Mouse (Mus musculus) bone marrow macrophage, adult 2 months (primary cell): ENCODE data around the gene Rab33a.

Experiments
- CTCF ChIP-seq: IDR thresholded peaks from 2 replicates; pipeline ENCODE4 v1.5.1; 2012; ENCODE audit warnings: low read depth, mild to moderate bottlenecking, low read length, moderate library complexity
- POLR2A ChIP-seq: IDR thresholded peaks from 2 replicates; pipeline ENCODE4 v1.6.1; 2012; ENCODE audit warnings: mild to moderate bottlenecking, low read depth, low read length, borderline replicate concordance

DNA sequence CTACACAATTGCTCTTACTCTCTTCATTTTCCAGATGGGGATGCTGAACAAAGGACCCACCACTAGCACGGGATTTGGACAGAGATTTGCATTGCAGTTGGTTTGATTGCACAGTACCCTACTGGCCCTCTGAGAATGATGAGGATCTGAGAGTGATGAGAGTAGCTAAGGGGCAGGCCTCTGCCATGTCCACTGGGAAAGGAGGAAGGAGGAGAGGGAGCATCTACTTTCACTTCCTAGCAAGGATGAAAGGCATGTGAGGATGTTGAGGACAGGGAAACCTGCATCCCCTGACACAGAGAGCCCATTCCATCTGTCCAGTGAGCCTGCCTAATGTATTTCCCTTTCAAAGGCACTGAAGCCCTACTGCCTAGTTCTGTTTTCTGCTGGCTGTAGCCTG is 6.2 kb downstream of the Rab33a start:
- TF ChIP-seq CTCF, result no peak
- TF ChIP-seq POLR2A, result no peak
